Mouse (Mus musculus) effector memory CD4-positive, alpha-beta T cell, adult 5 months (primary cell): ENCODE measurements around the gene Slc6a12. TPM values are rescaled to one million over a fixed set of nuclear protein-coding genes. Genes with fewer than 3 reads are reported as not detected.

Source experiments
- polyA plus RNA-seq: library from polyadenylated mRNA; unstranded; fragments of 100-300 nt; shearing (Covaris generic); gene quantifications from one replicate; pipeline ENCODE4 v1.2.1, GENCODE M21; 2017

The Slc6a12 gene
- not detected for polyA plus RNA-seq

DNA sequence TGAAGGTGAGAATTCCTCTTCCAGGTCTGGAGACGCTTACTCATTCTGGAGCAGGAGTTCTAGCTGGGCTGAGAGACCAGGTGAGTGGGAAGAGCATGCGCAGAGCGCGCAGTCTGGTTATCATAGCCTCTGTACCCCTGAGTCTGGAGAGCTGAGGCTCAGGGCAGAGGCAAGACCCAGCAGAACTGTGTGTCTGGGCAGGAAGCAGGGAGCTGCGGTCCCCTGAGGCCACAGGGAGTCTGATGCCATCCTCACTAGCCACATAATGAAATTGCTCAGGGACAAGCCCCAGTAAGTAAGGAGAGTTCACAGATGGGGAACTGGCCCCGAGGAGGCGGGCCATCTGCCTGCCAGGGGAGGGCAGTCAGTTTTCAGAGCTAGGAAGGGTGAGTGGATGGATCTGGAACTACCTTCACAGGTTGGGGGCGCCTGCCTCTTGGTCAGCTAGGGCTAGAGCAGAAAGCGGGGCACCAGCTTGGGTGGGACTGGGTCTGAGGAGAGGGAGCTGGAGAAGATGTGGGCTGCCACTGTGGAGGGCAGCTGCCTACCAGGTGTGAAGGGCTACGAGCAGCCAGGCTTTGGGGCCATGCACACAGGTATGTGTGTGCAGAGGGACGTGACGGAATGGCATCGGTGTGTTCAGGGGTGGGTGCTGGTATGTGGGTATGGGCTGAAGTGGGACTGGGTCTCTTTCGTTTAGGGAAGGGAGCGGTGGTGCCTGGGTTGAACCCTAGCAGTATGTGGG is at the start of gene Slc6a12:
Gene Slc6a12 (plus strand): TSS at position 51 of the 745 bp plus-strand sequence.

GRCm38 (mm10) chr6:121299954-121300353 is 42.9 kb upstream of the Slc6a12 start, which contains the start of gene Slc6a13:
Gene Slc6a13 (plus strand): TSS chr6:121300227.

Other genes with a start within 250 kb of the Slc6a12 start
- gene Mical3, start 212.1 kb upstream of the Slc6a12 start, polyA plus RNA-seq = 1.2 TPM
- gene Pex26, start 159.4 kb upstream of the Slc6a12 start, polyA plus RNA-seq = 3.9 TPM
- not detected for gene Tuba8, start 132.4 kb upstream of the Slc6a12 start, polyA plus RNA-seq
- 40.0 TPM for gene Usp18, start 97.2 kb upstream of the Slc6a12 start, polyA plus RNA-seq
- not detected for gene Slc6a13, start 42.8 kb upstream of the Slc6a12 start, polyA plus RNA-seq
- not detected for gene Iqsec3, start 130.6 kb downstream of the Slc6a12 start, polyA plus RNA-seq